Comparison of ENCODE assay signal across 11 mouse cellular contexts in the genomic region with DNA sequence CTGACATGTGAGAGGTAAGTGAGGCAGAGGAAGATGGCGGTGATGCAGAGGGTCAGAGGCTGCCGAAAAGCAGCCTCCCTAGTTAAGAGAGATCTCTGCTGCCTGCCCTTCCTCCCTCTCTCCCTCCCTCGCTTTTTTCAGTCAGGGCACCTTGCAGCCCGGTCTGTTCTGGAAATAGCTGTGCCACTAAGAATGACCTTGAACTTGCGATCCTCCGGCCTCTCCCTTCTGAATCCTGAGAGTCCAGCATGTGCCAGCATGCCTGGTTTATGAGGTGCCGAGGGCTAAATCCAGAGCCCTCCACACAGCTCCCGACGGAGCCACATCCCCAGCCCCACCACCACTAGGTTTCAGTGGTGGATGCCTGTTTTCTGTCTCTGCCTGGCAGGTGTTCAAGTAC. TPM values are rescaled to one million over a fixed set of nuclear protein-coding genes. Genes with fewer than 3 reads are reported as not detected.
DNase-seq lines count a peak whose midpoint lies in the region; ATAC-seq and TF ChIP-seq lines count a peak whose summit lies in the region.
"Had no signal": no experiment of that assay in that cellular context is flagged by ENCODE, and none has a peak within 500 bp of the region (broad histone marks: within the 10 kb centered on the region; RNA-seq: fewer than 3 reads in every experiment).

No protein-coding gene starts in this region.

- H3K4me2 ChIP-seq in forebrain, embryonic 16.5 days (ENCODE audit: low read length) = no peak overlapping the region
- no peak overlapping the region for H3K4me2 ChIP-seq in hindbrain, embryonic 14.5 days (replicated peaks)
- H3K4me2 ChIP-seq in hindbrain, embryonic 12.5 days (replicated peaks) = no peak overlapping the region

- intact Hi-C loops in left cerebral cortex, postnatal 10 days (cut with DNase I) = loop anchor here (5.0 kb wide), 2 partner anchors 46 to 326 kb away; no protein-coding TSS in a partner anchor

- no peak for TF ChIP-seq CTCF in testis, adult 2 months (IDR thresholded peaks at IDR 0.05; ENCODE audit: control insufficient read depth, insufficient read depth, insufficient replicate concordance, low read depth, low read length)

- no peaks in the 10 kb centered on the region for H3K27me3 ChIP-seq in forebrain, embryonic 10.5 days (ENCODE audit: poor library complexity, severe bottlenecking)
- no peaks in the 10 kb centered on the region for H3K27me3 ChIP-seq in forebrain, embryonic 16.5 days (replicated peaks; ENCODE audit: control insufficient read depth, insufficient read depth, low read length)
- H3K27me3 ChIP-seq in hindbrain, embryonic 14.5 days (ENCODE audit: control insufficient read depth, insufficient read depth, low read length) = no peaks in the 10 kb centered on the region
- H3K27me3 ChIP-seq in hindbrain, embryonic 12.5 days = peaks cover 10% of the 10 kb centered on the region
- H3K27me3 ChIP-seq in testis, adult 2 months (ENCODE audit: control insufficient read depth, insufficient read depth, low read length) = no peaks in the 10 kb centered on the region

- peaks cover 55% of the 10 kb centered on the region for H3K36me3 ChIP-seq in forebrain, embryonic 10.5 days (replicated peaks)
- no peaks in the 10 kb centered on the region for H3K36me3 ChIP-seq in forebrain, embryonic 16.5 days (ENCODE audit: control insufficient read depth, insufficient read depth)
- H3K36me3 ChIP-seq in hindbrain, embryonic 14.5 days (replicated peaks; ENCODE audit: control insufficient read depth, insufficient read depth) = no peaks in the 10 kb centered on the region
- H3K36me3 ChIP-seq in hindbrain, embryonic 12.5 days = 0 out of 2 replicates have a peak, but pooled peaks cover 5% of the 10 kb centered on the region
- no peaks in the 10 kb centered on the region for H3K36me3 ChIP-seq in testis, adult 2 months (ENCODE audit: control insufficient read depth, insufficient read depth, low read length)

- no peaks in the 10 kb centered on the region for H3K9me3 ChIP-seq in forebrain, embryonic 10.5 days
- no peaks in the 10 kb centered on the region for H3K9me3 ChIP-seq in forebrain, embryonic 16.5 days (ENCODE audit: control insufficient read depth, low read length)
- H3K9me3 ChIP-seq in hindbrain, embryonic 14.5 days (ENCODE audit: control insufficient read depth, low read length) = no peaks in the 10 kb centered on the region
- no peaks in the 10 kb centered on the region for H3K9me3 ChIP-seq in hindbrain, embryonic 12.5 days (replicated peaks)
- H3K9me3 ChIP-seq: midbrain, embryonic 10.5 days had no signal

- no peak overlapping the region for H3K9ac ChIP-seq in forebrain, embryonic 16.5 days (replicated peaks; ENCODE audit: low read depth, low read length)
- no peak overlapping the region for H3K9ac ChIP-seq in hindbrain, embryonic 14.5 days
- no peak overlapping the region for H3K9ac ChIP-seq in hindbrain, embryonic 12.5 days

- WGBS in forebrain, embryonic 10.5 days = 93% methylated on average over 9 of the region's 9 CpGs
- WGBS in forebrain, embryonic 16.5 days = 78% methylated on average over 9 of the region's 9 CpGs
- 78% methylated on average over 9 of the region's 9 CpGs for WGBS in hindbrain, embryonic 14.5 days
- 87% methylated on average over 9 of the region's 9 CpGs for WGBS in hindbrain, embryonic 12.5 days

- no peak overlapping the region for H3K4me3 ChIP-seq in forebrain, embryonic 10.5 days
- no peak overlapping the region for H3K4me3 ChIP-seq in forebrain, embryonic 16.5 days (replicated peaks; ENCODE audit: low read length)
- no peak overlapping the region for H3K4me3 ChIP-seq in hindbrain, embryonic 14.5 days (replicated peaks; ENCODE audit: low read length)
- H3K4me3 ChIP-seq in hindbrain, embryonic 12.5 days = no peak overlapping the region
- peak overlapping the region; percentile 20 for H3K4me3 ChIP-seq in testis, adult 2 months (ENCODE audit: control insufficient read depth, low read depth, low read length)
- H3K4me3 ChIP-seq: midbrain, embryonic 10.5 days had no signal

- no peak for TF ChIP-seq POLR2A in testis, adult 2 months (IDR thresholded peaks at IDR 0.05; ENCODE audit: control insufficient read depth, low read depth, low read length)

- H3K27ac ChIP-seq in forebrain, embryonic 10.5 days = 0 out of 2 replicates have a peak overlapping the region, but pooled peaks have one; percentile 3
- no peak overlapping the region for H3K27ac ChIP-seq in forebrain, embryonic 16.5 days (ENCODE audit: low read length)
- 0 out of 2 replicates have a peak overlapping the region, but pooled peaks have one; percentile 34 for H3K27ac ChIP-seq in hindbrain, embryonic 14.5 days
- no peak overlapping the region for H3K27ac ChIP-seq in hindbrain, embryonic 12.5 days
- H3K27ac ChIP-seq in testis, adult 2 months (ENCODE audit: control insufficient read depth, insufficient read depth, low read depth, low read length) = peak overlapping the region; percentile 3; the same call in 1 of the 2 replicates

- ATAC-seq in forebrain, embryonic 16.5 days = no peak
- no peak for ATAC-seq in hindbrain, embryonic 14.5 days (ENCODE audit: low FRiP score)
- no peak for ATAC-seq in hindbrain, embryonic 12.5 days (ENCODE audit: low FRiP score)

- no peak for DNase-seq in forebrain, embryonic 10.5 days (ENCODE audit: extremely low spot score, low spot score)
- no peak for DNase-seq in hindbrain, embryonic 14.5 days (ENCODE audit: low spot score)
- DNase-seq in testis, postnatal 14 days (ENCODE audit: low spot score) = no peak
- no peak for DNase-seq in right cerebral cortex, postnatal 10 days (ENCODE audit: low spot score in 2 of 2)
- DNase-seq in left cerebral cortex, postnatal 10 days (ENCODE audit: extremely low spot score in 1 of 2, low spot score in 2 of 2) = no peak
- DNase-seq: adrenal gland, postnatal 36 days; cerebellum, postnatal 36 days had no signal

- H3K4me1 ChIP-seq in forebrain, embryonic 10.5 days = peaks cover 18% of the 10 kb centered on the region
- peaks cover 20% of the 10 kb centered on the region; the same call in 1 of the 2 replicates for H3K4me1 ChIP-seq in forebrain, embryonic 16.5 days (replicated peaks; ENCODE audit: control insufficient read depth, insufficient read depth, low read length)
- H3K4me1 ChIP-seq in hindbrain, embryonic 14.5 days (replicated peaks; ENCODE audit: control insufficient read depth, insufficient read depth, low read length) = no peaks in the 10 kb centered on the region; the same call in 1 of the 2 replicates
- peaks cover 29% of the 10 kb centered on the region for H3K4me1 ChIP-seq in hindbrain, embryonic 12.5 days
- H3K4me1 ChIP-seq in testis, adult 2 months (ENCODE audit: control insufficient read depth, insufficient read depth, low read length) = peaks cover 2% of the 10 kb centered on the region; the same call in 1 of the 2 replicates

RNA-seq across cellular contexts. Expression of a gene that starts 49.6 kb away (rescaled TPM):
- 71.1 and 73.6 TPM in 2 replicates for polyA plus RNA-seq in forebrain, embryonic 10.5 days (2016; fragmentation: Nextera tagmentation; extraction: Ambion mirVana)
- 28.7 and 37.6 TPM in 2 replicates for polyA plus RNA-seq in forebrain, embryonic 16.5 days (2015; fragmentation: Nextera tagmentation; extraction: Ambion mirVana)
- polyA plus RNA-seq in hindbrain, embryonic 14.5 days (2014; fragmentation: Nextera tagmentation; extraction: Ambion mirVana) = 125 TPM in 2 replicates
- 185 and 186 TPM in 2 replicates for polyA plus RNA-seq in hindbrain, embryonic 12.5 days (2016; fragmentation: Nextera tagmentation; extraction: Ambion mirVana)
- polyA plus RNA-seq in testis, adult 2 months (2012; rRNA removed) = 14.2 and 15.6 TPM in 2 replicates
- total RNA-seq in left cerebral cortex, postnatal 10 days (2021) = 100 to 1,000 TPM; 148 to 169 TPM

Comparison
In these comparisons a context has a peak if more than half of its experiments do, and no peak if none do; other contexts are left out.
1. H3K27ac ChIP-seq: peak in forebrain, embryonic 10.5 days (single experiment), hindbrain, embryonic 14.5 days (single experiment) and testis, adult 2 months (single experiment); none in forebrain, embryonic 16.5 days (single experiment) and hindbrain, embryonic 12.5 days (single experiment).